Mouse (Mus musculus) midbrain, embryonic 13.5 days (tissue): ENCODE measurements around the gene Tunar. TPM values are rescaled to one million over a fixed set of nuclear protein-coding genes. Genes with fewer than 3 reads are reported as not detected.
A peak's percentile ranks its signal among the peaks of the same experiment; 100 is the strongest.

Source experiments
- ATAC-seq: fragments of 200-750 bp; cut with Nextera tagmentation; 2 replicates; pipeline ENCODE4 v1.8.0; 2017; ENCODE audit warnings: mild to moderate bottlenecking, moderate TSS enrichment, moderate library complexity
- H3K27ac ChIP-seq: fragments of 300-500 bp; sonication (generic); 2 replicates; pipeline ENCODE4 v1.5.1; 2015; ENCODE audit warnings: inconsistent platforms, mild to moderate bottlenecking, moderate library complexity
- H3K27me3 ChIP-seq: fragments of 300-500 bp; sonication (generic); 2 replicates; pipeline ENCODE4 v1.6.1; 2015; ENCODE audit warnings: mild to moderate bottlenecking, inconsistent platforms
- H3K36me3 ChIP-seq: fragments of 300-500 bp; sonication (generic); 2 replicates; pipeline ENCODE4 v1.6.1; 2015; ENCODE audit warnings: mild to moderate bottlenecking, inconsistent platforms
- H3K4me1 ChIP-seq: fragments of 300-500 bp; sonication (generic); replicated peaks from 2 replicates; pipeline ENCODE4 v1.6.1; 2015; ENCODE audit warnings: inconsistent platforms
- H3K4me2 ChIP-seq: fragments of 300-500 bp; sonication (generic); replicated peaks from 2 replicates; pipeline ENCODE4 v1.6.1; 2015; ENCODE audit warnings: moderate library complexity, mild to moderate bottlenecking, inconsistent platforms
- H3K4me3 ChIP-seq: fragments of 300-500 bp; sonication (generic); replicated peaks from 2 replicates; pipeline ENCODE4 v1.5.1; 2015; ENCODE audit warnings: mild to moderate bottlenecking, inconsistent platforms
- H3K9ac ChIP-seq: fragments of 300-500 bp; sonication (generic); replicated peaks from 2 replicates; pipeline ENCODE4 v1.6.1; 2015; ENCODE audit warnings: mild to moderate bottlenecking, inconsistent platforms
- H3K9me3 ChIP-seq: fragments of 300-500 bp; sonication (generic); 2 replicates; pipeline ENCODE4 v1.6.1; 2016; ENCODE audit warnings: mild to moderate bottlenecking, inconsistent platforms
- WGBS: fragments of 180-500 bp; shearing (Covaris S2); methylation state at CpG from one replicate; pipeline ENCODE4 v1.1.7; 2015; 5-methylcytosine and 5-hydroxymethylcytosine counted together
- polyA plus RNA-seq: library from polyadenylated mRNA; unstranded; fragments of >200 nt; fragmentation: Nextera tagmentation; extraction: Ambion mirVana; gene quantifications from 2 replicates; pipeline ENCODE4 v1.2.1, GENCODE M21; 2015

Gene Tunar
- polyA plus RNA-seq, result 6.7 and 6.8 TPM in 2 replicates

DNA sequence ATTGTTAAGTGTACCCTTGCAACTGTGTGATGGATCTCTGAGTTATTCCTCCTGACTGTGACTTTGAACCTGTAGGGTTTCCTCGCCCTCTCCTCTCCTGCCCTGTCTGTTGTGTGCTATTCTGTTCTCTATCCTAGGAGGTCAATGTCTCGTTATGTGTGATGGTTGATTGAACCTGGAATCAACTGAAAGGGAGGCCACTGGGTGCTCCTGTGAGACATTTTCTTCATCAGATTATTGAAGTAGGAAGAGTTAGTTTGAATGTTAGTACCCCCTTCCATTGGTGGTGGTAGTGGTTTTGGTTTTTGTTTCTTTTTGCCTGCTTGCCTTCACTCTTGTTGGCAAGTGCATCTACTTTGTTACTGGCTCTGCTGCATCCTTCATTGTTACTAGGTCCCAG lies at the start of gene Tunar:
Tunar (plus strand) TSS at position 301 of the 400 bp plus-strand sequence.
- no peak for ATAC-seq
- Histone ChIP-seq H3K4me2 (no peak within 1 kb of the TSS), H3K9me3 (no peaks in the 10 kb centered on the region), H3K9ac (no peak within 1 kb of the TSS), H3K27ac (no peak within 1 kb of the TSS), H3K4me1 (peaks cover 35% of the 10 kb centered on the region), H3K27me3 (peaks cover 24% of the 10 kb centered on the region), H3K36me3 (no peaks in the 10 kb centered on the region), H3K4me3 (no peak within 1 kb of the TSS)
- WGBS, result 86% methylated on average over 2 of the region's 2 CpGs

DNA sequence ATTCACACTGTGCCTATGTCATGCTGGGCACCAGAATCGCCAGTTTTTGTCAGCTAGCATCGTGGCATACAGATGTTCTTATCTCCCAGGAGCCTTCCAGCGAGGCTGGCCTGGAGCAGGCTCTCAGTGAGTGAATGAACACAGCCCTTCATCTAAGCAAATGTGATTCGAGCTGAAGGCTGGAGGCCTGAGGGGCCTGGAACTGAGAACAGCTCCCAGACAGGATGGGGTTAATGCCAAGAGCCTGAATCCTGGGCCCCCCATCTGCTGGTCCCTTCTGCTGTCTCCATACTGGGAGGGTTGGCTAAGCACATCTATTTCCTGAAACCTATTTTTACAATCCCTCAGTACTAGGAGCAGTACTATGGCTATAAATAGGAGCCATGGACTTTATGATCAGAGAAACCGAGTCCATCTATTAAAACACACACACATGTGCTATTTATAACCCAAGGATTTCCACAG lies 21.1 kb upstream of the Tunar start:
- no peak for ATAC-seq
- Histone ChIP-seq H3K4me2 (no peak overlapping the region), H3K36me3 (no peaks in the 10 kb centered on the region), H3K4me3 (no peak overlapping the region), H3K27me3 (no peaks in the 10 kb centered on the region), H3K4me1 (no peaks in the 10 kb centered on the region), H3K9ac (no peak overlapping the region), H3K27ac (no peak overlapping the region), H3K9me3 (no peaks in the 10 kb centered on the region; the same call in 1 of the 2 replicates)
- 73% methylated on average over 5 of the region's 5 CpGs for WGBS

DNA sequence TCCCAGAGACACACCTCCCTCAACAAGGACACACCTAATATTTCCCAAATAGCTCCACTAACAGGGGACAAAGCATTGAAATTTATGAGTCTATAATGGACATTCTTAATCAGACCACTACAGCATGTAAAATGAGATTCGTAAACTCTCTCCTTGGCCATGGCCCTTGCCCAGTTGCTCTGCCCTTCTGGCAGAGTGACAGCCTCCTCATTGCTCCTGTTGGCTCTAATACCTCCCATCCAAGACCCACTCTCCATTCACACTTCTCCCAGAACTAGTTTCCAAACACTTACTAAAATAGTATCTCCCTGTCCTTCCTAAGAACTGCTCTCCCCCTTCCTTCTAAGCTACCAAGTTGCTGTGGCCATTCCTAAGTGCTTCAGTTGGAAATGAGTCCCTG lies 19.3 kb upstream of the Tunar start:
- no peak overlapping the region for H3K27ac ChIP-seq
- 97% methylated on average over 1 of the region's 1 CpGs for WGBS
- H3K4me3 ChIP-seq, result no peak overlapping the region
- H3K4me1 ChIP-seq, result no peaks in the 10 kb centered on the region
- H3K36me3 ChIP-seq, result no peaks in the 10 kb centered on the region
- no peaks in the 10 kb centered on the region for H3K27me3 ChIP-seq
- no peak overlapping the region for H3K4me2 ChIP-seq
- H3K9ac ChIP-seq, result no peak overlapping the region
- no peak for ATAC-seq
- no peaks in the 10 kb centered on the region for H3K9me3 ChIP-seq

DNA sequence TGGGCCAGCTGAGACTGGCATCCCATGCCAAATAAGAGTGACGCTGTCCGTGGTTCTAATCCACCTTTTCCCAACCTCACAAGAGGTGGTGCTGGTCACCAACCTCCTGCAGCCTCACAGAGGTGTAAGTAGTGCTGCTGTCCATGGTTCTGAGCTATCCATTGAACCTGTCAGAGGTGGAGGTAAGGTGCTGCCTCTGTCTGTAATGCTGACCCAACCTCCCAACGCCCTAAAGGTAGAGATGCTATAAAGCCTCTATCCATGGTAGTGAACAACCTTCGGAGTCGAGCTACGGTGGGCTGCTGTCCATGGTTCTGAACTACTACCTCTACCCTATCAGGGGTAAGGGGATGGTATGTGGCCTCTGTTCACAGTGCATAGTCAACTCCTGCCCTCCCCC lies 11.5 kb upstream of the Tunar start:
- H3K9me3 ChIP-seq, result no peaks in the 10 kb centered on the region
- H3K36me3 ChIP-seq, result no peaks in the 10 kb centered on the region
- H3K9ac ChIP-seq, result no peak overlapping the region
- no peaks in the 10 kb centered on the region for H3K27me3 ChIP-seq
- ATAC-seq, result no peak
- H3K4me2 ChIP-seq, result no peak overlapping the region
- H3K4me1 ChIP-seq, result no peaks in the 10 kb centered on the region
- H3K27ac ChIP-seq, result no peak overlapping the region
- WGBS, result 25% methylated on average over 6 of the region's 6 CpGs
- H3K4me3 ChIP-seq, result no peak overlapping the region

DNA sequence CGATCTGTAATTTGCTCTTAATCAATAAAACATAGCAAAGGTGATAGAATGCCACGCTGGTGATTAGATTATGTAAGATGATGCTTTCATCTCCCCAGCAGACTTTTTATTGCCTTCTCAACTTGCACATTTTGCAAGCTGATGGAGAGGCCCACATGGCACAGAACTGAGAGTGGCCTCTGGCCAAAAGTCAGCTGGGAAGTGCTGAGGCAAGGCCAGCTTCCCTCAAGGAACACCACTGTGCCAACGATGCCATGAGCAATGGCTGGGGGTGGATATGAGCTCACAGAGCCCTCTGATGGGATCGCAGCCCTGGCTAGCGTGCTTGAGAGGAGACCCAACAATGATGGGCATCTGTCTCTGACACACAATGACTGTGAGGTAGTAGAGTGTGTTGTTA lies 6.6 kb upstream of the Tunar start:
- H3K4me3 ChIP-seq, result no peak overlapping the region
- no peaks in the 10 kb centered on the region for H3K27me3 ChIP-seq
- 81% methylated on average over 5 of the region's 5 CpGs for WGBS
- ATAC-seq, result no peak
- H3K36me3 ChIP-seq, result no peaks in the 10 kb centered on the region
- H3K27ac ChIP-seq, result no peak overlapping the region
- no peak overlapping the region for H3K9ac ChIP-seq
- 0 out of 2 replicates have a peak, but pooled peaks cover 9% of the 10 kb centered on the region for H3K4me1 ChIP-seq
- H3K9me3 ChIP-seq, result no peaks in the 10 kb centered on the region
- no peak overlapping the region for H3K4me2 ChIP-seq

DNA sequence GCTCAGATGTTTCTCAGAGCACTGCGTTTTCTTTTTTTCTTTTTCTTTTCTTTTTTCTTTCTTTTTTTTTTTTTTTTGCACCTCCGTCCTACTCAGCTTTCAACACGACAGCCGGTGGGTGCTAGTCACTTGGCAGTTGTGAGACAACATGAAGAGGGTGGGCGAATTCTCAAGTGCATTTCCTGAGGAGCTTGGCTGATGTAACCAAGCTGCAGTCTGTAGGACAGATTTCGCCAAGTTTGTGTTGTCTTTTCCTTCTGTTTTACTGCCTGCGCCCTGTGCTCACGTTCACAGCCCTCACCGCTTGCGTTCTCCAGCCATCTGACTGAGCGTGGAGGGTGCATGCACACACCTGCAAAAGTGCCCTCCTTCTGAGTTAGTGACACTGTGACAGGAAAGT lies 5.3 kb upstream of the Tunar start:
- H3K9me3 ChIP-seq, result no peaks in the 10 kb centered on the region
- H3K9ac ChIP-seq, result no peak overlapping the region
- no peak overlapping the region for H3K4me2 ChIP-seq
- no peak overlapping the region for H3K4me3 ChIP-seq
- H3K4me1 ChIP-seq, result 0 out of 2 replicates have a peak, but pooled peaks cover 9% of the 10 kb centered on the region
- ATAC-seq, result no peak
- H3K27ac ChIP-seq, result no peak overlapping the region
- no peaks in the 10 kb centered on the region for H3K36me3 ChIP-seq
- 71% methylated on average over 11 of the region's 11 CpGs for WGBS
- no peaks in the 10 kb centered on the region for H3K27me3 ChIP-seq

DNA sequence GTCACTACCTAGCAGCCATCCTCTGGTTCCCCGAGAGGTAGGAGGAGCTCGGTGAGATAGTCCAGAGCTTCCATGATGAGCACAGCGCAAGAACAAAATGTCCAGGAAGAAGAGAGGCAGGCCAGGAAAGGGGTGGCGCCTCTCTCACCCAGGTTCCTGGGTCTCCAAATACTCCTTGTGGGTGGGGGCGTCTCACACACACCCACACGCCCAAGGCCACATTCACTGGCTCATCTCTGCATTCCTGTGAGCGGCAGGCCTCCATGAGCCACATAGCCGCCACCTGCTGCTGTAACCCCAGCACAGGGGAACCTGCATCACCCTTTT lies 2.4 kb downstream of the Tunar start:
- peak overlapping the region; percentile 61 for H3K4me3 ChIP-seq
- H3K4me2 ChIP-seq, result peak overlapping the region; percentile 96
- peak overlapping the region; percentile 70 for H3K9ac ChIP-seq
- peaks cover 32% of the 10 kb centered on the region for H3K27me3 ChIP-seq
- H3K9me3 ChIP-seq, result no peaks in the 10 kb centered on the region
- peaks cover 38% of the 10 kb centered on the region for H3K4me1 ChIP-seq
- 6% methylated on average over 8 of the region's 8 CpGs for WGBS
- H3K36me3 ChIP-seq, result no peaks in the 10 kb centered on the region
- no peak; the same call in 1 of the 2 replicates for ATAC-seq
- peak overlapping the region; percentile 80 for H3K27ac ChIP-seq

DNA sequence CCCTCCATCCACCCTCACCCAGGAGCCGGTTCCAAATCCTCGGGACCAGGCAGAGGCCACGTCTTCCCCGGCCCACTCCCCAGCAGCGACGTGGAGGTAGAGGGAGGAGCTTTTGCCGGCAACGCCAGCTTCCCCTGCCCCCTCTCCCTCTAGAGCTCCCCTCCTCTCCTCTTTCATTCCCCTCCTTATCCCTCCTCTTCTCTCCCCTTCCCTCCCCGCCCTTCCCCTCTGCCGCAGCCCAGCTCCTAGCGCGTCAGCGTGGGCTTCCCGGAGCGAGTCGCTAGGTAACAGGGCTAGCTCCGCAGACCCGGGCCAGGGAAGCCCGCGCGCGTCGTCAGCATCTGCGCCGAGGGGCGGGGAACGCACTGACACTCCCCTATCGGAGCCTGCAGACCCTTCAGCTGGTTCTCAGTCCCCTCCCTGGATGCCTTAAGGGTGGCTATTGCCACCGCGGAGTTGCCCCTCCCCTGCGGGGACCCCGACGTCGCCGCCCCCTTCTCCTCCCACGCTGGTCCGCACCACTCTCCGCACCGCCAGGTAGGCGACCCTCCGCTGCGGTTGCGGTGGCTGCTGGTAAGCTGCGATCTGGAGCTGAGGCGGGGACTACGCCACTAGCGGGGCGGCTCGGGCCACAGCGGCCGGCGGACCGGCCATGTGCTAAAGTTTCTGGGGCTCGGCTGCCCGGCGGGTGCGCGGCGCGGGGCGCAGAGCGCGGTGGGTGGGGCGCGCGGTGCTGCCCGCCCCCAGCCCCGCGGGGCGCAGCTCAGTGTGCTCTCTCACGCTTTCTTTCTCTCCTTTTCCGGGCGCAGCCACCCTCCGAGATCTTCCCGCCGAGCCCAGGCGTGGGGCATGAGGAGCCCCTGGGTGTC lies 3.0 kb downstream of the Tunar start:
- WGBS, result under 1% methylated on average over 70 of the region's 77 CpGs
- Histone ChIP-seq H3K4me2 (peak overlapping the region; percentile 96), H3K4me3 (peak overlapping the region; percentile 61), H3K36me3 (no peaks in the 10 kb centered on the region), H3K9me3 (no peaks in the 10 kb centered on the region), H3K4me1 (peaks cover 38% of the 10 kb centered on the region), H3K9ac (peak overlapping the region; percentile 70), H3K27ac (peak overlapping the region; percentile 80), H3K27me3 (peaks cover 32% of the 10 kb centered on the region)
- ATAC-seq, result peak; percentile 94

DNA sequence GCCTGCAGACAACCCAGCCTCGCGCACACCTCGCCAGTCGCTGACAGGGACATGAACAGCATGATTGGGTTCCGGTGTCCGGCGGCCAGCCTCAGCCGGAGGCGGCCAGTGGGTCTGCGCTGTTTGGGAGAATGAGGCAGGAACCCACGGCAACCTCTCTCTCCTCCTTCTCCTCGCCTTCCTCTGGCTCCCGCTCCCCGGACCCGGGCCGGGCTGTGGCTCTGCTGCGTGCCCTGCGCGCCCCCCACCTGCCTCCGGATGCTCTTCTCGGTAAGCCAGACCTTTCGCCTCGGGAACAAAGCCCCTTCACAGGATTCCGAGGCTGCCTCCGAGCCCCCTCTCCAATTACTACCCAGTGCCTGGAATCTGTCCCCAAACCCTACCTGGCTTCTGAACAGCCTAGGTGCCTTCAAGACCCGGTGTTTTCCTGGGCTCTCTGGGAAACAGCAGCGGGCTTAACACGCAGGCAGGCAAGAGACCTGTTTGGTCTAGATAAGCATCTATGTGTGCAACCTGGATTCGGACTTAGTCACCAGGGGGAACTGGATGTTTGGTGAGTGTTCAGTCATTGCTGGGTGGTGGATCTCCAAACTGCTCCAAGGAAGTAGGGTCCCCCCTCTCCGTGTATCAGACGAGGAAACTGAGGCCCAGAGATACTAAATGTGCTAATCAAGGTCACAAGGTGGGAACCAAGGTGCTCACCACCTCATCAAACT lies 3.8 kb downstream of the Tunar start:
- Histone ChIP-seq H3K27ac (peak overlapping the region; percentile 80), H3K27me3 (peaks cover 32% of the 10 kb centered on the region)

DNA sequence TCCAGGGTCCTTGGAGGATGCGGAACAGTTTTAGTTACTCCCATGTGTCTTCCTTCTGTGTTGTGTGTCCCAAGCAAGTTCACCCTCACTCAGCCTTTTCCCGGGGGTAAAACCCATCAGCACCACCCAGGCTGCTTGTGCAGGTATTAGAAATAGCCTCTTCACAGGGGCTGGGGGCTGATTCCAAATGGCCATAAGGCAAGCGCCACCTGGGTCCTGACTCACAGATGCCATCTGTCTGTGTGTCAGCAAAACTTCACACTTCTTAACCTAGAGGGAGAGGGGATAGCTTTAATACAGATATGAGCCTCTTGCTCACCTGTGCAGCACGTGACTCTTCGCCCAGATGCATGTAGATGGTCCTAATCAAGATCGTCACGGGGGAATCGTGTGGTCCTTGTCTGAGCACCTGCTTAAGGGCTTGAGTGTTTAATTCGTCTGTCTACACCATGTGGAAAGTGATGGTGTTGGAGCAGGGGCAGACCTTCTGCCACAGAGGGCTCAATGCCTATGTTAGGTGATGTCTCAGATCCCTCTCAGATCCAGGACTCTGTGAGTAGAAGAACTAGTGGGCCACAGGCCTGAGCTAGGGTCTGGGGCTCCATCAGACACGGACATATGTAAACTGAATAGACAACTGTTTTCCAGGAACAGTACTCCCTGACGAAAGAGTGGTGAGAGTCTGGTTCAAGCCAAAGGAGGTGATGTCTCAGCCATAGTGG lies 4.7 kb downstream of the Tunar start:
- H3K4me1 ChIP-seq, result peaks cover 41% of the 10 kb centered on the region
- 0 out of 2 replicates have a peak overlapping the region, but pooled peaks have one; percentile 70 for H3K9ac ChIP-seq
- WGBS, result 86% methylated on average over 11 of the region's 11 CpGs
- H3K27me3 ChIP-seq, result peaks cover 32% of the 10 kb centered on the region
- no peaks in the 10 kb centered on the region for H3K9me3 ChIP-seq
- H3K36me3 ChIP-seq, result no peaks in the 10 kb centered on the region
- peak overlapping the region; percentile 61 for H3K4me3 ChIP-seq
- H3K4me2 ChIP-seq, result peak overlapping the region; percentile 96
- ATAC-seq, result no peak
- no peak overlapping the region for H3K27ac ChIP-seq

More for the DNA sequence above, 3.8 kb downstream of the Tunar start:
- 4% methylated on average over 31 of the region's 31 CpGs for WGBS
- Histone ChIP-seq H3K36me3 (no peaks in the 10 kb centered on the region), H3K9ac (peak overlapping the region; percentile 70), H3K4me3 (peak overlapping the region; percentile 61), H3K9me3 (no peaks in the 10 kb centered on the region), H3K4me1 (peaks cover 38% of the 10 kb centered on the region), H3K4me2 (peak overlapping the region; percentile 96)
- peak; percentile 13; the same call in 1 of the 2 replicates for ATAC-seq

DNA sequence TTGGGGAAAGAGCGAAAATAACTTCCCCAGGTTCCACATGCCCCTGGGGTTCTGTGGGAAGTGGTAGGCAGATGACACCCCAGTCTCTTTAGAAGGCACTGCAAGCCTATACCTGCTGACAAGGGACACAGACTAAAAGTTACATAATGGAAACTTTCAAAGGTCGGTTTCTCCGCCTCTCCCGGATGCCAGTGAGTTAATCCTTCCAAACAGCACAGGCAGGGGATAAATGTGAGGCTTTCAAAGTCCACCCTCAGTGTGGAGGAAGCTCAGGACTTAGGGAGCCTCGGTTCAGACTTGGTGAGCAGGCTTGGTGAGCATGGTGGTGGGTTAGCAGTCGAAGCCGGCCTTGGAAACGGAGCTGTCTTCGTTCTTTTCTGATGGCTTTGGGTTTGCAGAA lies 7.9 kb downstream of the Tunar start:
- Histone ChIP-seq H3K9ac (no peak overlapping the region), H3K27ac (no peak overlapping the region), H3K4me3 (no peak overlapping the region), H3K9me3 (no peaks in the 10 kb centered on the region), H3K4me2 (no peak overlapping the region), H3K36me3 (no peaks in the 10 kb centered on the region), H3K27me3 (peaks cover 23% of the 10 kb centered on the region), H3K4me1 (peaks cover 30% of the 10 kb centered on the region; the same call in 1 of the 2 replicates)
- WGBS, result 24% methylated on average over 9 of the region's 9 CpGs
- no peak for ATAC-seq
